Mouse (Mus musculus) CD4-positive, CD25-positive, alpha-beta regulatory T cell (primary cell): ENCODE results near the gene Chmp2b. TPM values are rescaled to one million over a fixed set of nuclear protein-coding genes. Genes with fewer than 3 reads are reported as not detected.

Experiments used
- polyA plus RNA-seq: library from polyadenylated mRNA; unstranded; fragments of 100-300 nt; shearing (Covaris generic); gene quantifications from one replicate; pipeline ENCODE4 v1.2.1, GENCODE M21; 2017

Gene Chmp2b
- 49.7 TPM for polyA plus RNA-seq

DNA sequence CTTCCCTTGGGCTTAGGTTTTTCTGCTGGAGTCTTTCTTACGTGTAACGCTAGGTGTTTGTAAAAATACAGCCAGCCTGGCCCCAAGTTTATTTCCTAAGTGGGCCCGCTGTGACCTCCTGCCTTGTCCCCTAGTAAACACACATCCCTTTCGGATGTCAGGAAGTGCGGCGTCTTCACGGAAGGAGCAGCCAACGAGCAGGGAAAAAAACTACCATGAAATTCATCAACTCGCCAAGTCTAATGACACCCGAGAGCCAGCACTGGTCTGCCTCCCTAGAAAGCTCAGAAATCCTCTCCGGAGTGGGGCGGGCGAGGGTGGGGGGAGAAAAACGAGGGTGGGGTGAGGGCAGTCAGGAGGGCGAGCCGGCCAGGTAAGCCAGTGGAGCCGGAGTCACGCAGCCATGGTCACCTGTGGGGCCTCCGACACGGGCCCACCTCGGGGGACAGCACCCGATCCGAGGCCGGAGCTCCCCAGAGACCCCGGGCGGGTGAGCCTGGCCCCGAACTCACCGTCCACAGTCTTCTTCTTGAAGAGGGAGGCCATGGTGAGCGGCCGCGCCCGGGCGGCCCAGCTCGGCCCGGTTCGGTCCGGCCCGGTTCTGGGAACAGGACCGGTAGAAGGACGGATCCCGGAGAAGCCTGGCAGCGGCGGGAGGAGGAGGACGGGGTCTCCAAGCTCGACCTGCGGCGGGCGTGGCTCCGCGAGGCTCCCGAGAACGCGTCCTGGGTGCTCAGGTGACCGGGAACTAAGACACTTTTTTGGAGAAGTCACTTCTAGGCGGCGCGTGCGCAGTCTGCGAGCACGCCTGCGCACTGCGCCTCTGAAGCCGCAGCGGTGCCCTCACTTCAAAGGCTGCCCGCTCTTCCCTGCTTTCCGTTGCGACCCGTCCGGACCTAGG, at the start of gene Chmp2b:
Chmp2b (minus strand) TSS at position 764 of the 901 bp plus-strand sequence.

DNA sequence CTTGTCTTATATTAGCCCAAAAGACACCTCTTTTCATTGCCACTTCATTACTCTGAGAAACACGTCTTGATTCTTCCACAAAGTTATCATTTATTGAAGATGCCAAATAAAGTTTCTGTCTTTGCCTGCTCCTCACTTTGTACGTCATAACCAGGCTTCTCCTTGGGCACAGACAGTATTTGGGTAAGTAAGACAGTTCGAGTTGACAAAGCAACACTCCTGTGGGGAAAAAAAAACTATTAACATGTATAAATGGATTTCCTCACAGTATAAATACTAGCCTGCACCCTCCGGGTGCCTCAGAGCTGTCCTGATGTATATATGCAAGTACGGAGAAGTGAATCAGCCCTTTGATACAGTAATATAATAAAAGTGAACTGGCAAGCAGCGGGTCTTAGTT, 42.3 kb downstream of the Chmp2b start, which contains the start of gene Pou1f1:
Pou1f1 (plus strand) TSS at position 301 of the 400 bp plus-strand sequence.

Other genes starting within 250 kb of the Chmp2b start
- gene Pou1f1, start 42.2 kb downstream of the Chmp2b start, polyA plus RNA-seq = not detected